7 mouse cellular contexts compared by ENCODE assay signal in the genomic region with DNA sequence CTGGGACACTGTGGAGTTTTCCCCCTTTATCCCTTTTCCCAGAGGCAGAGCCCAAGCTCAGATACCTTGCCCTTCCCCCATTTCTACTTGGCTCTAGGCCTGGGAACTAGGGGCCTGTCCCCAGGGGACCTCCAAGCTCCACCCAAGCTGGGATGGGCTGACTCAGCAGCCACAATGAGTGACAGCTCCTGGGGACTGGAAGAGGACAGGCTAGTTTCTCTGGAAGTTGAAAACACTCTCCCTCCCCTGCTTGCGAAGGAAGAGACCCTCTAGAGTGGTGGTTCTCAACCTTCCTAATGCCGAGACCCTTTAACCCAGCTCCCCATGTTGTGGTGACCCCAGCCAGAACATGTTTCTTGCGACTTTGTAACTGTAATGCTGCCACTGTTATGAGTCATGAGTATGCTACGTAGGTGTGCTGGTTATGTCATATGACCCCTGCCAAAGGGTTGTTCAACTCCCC. TPM values are rescaled to one million over a fixed set of nuclear protein-coding genes. Genes with fewer than 3 reads are reported as not detected.
A peak's percentile ranks its signal among the peaks of the same experiment; 100 is the strongest.
DNase-seq lines count a peak whose midpoint lies in the region; ATAC-seq and TF ChIP-seq lines count a peak whose summit lies in the region.

No protein-coding gene starts in this region.

- H3K9me3 ChIP-seq in heart, embryonic 15.5 days (replicated peaks): no peaks in the 10 kb centered on the region
- H3K9me3 ChIP-seq in kidney, postnatal 0 days (replicated peaks; ENCODE audit: low read length): no peaks in the 10 kb centered on the region
- no peaks in the 10 kb centered on the region for H3K9me3 ChIP-seq in midbrain, embryonic 12.5 days

- H3K27ac ChIP-seq in heart, embryonic 15.5 days: no peak overlapping the region
- peak overlapping the region; percentile 79 for H3K27ac ChIP-seq in kidney, postnatal 0 days
- H3K27ac ChIP-seq in midbrain, embryonic 12.5 days (replicated peaks): no peak overlapping the region

- no peak overlapping the region for H3K4me3 ChIP-seq in heart, embryonic 15.5 days
- no peak overlapping the region for H3K4me3 ChIP-seq in kidney, postnatal 0 days (replicated peaks; ENCODE audit: low read depth, low read length)
- H3K4me3 ChIP-seq in midbrain, embryonic 12.5 days: no peak overlapping the region

- no peak overlapping the region for H3K9ac ChIP-seq in heart, embryonic 15.5 days
- no peak overlapping the region for H3K9ac ChIP-seq in kidney, postnatal 0 days (ENCODE audit: low read depth, low read length)
- no peak overlapping the region for H3K9ac ChIP-seq in midbrain, embryonic 12.5 days (replicated peaks)

- peak; percentile 76 for DNase-seq in MN1 (ENCODE audit: low spot score)
- DNase-seq in kidney, postnatal 0 days (ENCODE audit: low spot score): peak; percentile 59
- no peak for DNase-seq in layer of hippocampus, postnatal 36 days
- no peak for DNase-seq in urinary bladder, adult 18-20 months (ENCODE audit: low spot score in 2 of 2)

- 30% methylated on average over 4 of the region's 4 CpGs for WGBS in heart, embryonic 15.5 days
- 39% methylated on average over 4 of the region's 4 CpGs for WGBS in kidney, postnatal 0 days
- WGBS in midbrain, embryonic 12.5 days: 15% methylated on average over 4 of the region's 4 CpGs

- peak; percentile 45 for ATAC-seq in CD4-positive, CD25-positive, alpha-beta regulatory T cell, adult 4 months
- no peak; the same call in 1 of the 2 replicates for ATAC-seq in heart, embryonic 15.5 days (replicated peaks; ENCODE audit: insufficient number of reproducible peaks, insufficient read depth, low FRiP score, low read depth)
- ATAC-seq in kidney, postnatal 0 days (replicated peaks; ENCODE audit: low FRiP score, low read depth): no peak; the same call in 1 of the 2 replicates
- ATAC-seq in midbrain, embryonic 12.5 days (ENCODE audit: low FRiP score, low read depth): 0 out of 2 replicates have a peak, but pooled peaks have one; percentile 54

- TF ChIP-seq CTCF in kidney, postnatal 0 days (IDR thresholded peaks at IDR 0.05; ENCODE audit: low read depth): no peak

- peaks cover 38% of the 10 kb centered on the region for H3K4me1 ChIP-seq in heart, embryonic 15.5 days (replicated peaks)
- peaks cover 53% of the 10 kb centered on the region for H3K4me1 ChIP-seq in kidney, postnatal 0 days (replicated peaks; ENCODE audit: insufficient read depth, low read length)
- H3K4me1 ChIP-seq in midbrain, embryonic 12.5 days: peaks cover 61% of the 10 kb centered on the region

- peaks cover 10% of the 10 kb centered on the region; the same call in 1 of the 2 replicates for H3K27me3 ChIP-seq in heart, embryonic 15.5 days
- no peaks in the 10 kb centered on the region for H3K27me3 ChIP-seq in kidney, postnatal 0 days (ENCODE audit: insufficient read depth, low read length)
- H3K27me3 ChIP-seq in midbrain, embryonic 12.5 days: peaks cover 54% of the 10 kb centered on the region

- no peaks in the 10 kb centered on the region for H3K36me3 ChIP-seq in heart, embryonic 15.5 days
- 0 out of 2 replicates have a peak, but pooled peaks cover 4% of the 10 kb centered on the region for H3K36me3 ChIP-seq in kidney, postnatal 0 days (ENCODE audit: insufficient read depth, low read length)
- no peaks in the 10 kb centered on the region for H3K36me3 ChIP-seq in midbrain, embryonic 12.5 days

- H3K4me2 ChIP-seq in heart, embryonic 15.5 days: peak overlapping the region; percentile 22
- no peak overlapping the region for H3K4me2 ChIP-seq in kidney, postnatal 0 days (ENCODE audit: low read length)
- H3K4me2 ChIP-seq in midbrain, embryonic 12.5 days (replicated peaks): no peak overlapping the region

RNA-seq across cellular contexts. Expression of gene Slc9a3r1, which starts 9.7 kb away (rescaled TPM):
- polyA plus RNA-seq in CD4-positive, CD25-positive, alpha-beta regulatory T cell, adult 4 months (2017; shearing (Covaris generic)): 100 to 1,000 TPM; 162 to 222 TPM
- 24.6 and 46.4 TPM in 2 replicates for polyA plus RNA-seq in heart, embryonic 15.5 days (2015; fragmentation: Nextera tagmentation; extraction: Ambion mirVana)
- polyA plus RNA-seq in kidney, postnatal 0 days (2015; fragmentation: Nextera tagmentation; extraction: Ambion mirVana): 163 and 172 TPM in 2 replicates
- polyA plus RNA-seq in midbrain, embryonic 12.5 days (2016; fragmentation: Nextera tagmentation; extraction: Ambion mirVana): 34.3 and 34.6 TPM in 2 replicates
- total RNA-seq in layer of hippocampus, postnatal 36 days (2021): 10 to 100 TPM; 72.1 to 73.7 TPM

RNA-seq across cellular contexts. Expression of gene Tmem104, which starts 14.4 kb away (rescaled TPM):
- 10 to 100 TPM in 1 of 2 experiments, 1 to 10 TPM in 1; 8.1 to 14.2 TPM for polyA plus RNA-seq in CD4-positive, CD25-positive, alpha-beta regulatory T cell, adult 4 months (2017; shearing (Covaris generic))
- polyA plus RNA-seq in heart, embryonic 15.5 days (2015; fragmentation: Nextera tagmentation; extraction: Ambion mirVana): 6.6 and 11.4 TPM in 2 replicates
- polyA plus RNA-seq in kidney, postnatal 0 days (2015; fragmentation: Nextera tagmentation; extraction: Ambion mirVana): 12.0 and 12.6 TPM in 2 replicates
- 7.9 and 9.2 TPM in 2 replicates for polyA plus RNA-seq in midbrain, embryonic 12.5 days (2016; fragmentation: Nextera tagmentation; extraction: Ambion mirVana)
- 10 to 100 TPM; 16.7 to 19.1 TPM for total RNA-seq in layer of hippocampus, postnatal 36 days (2021)

RNA-seq across cellular contexts. Expression of gene Nat9, which starts 14.8 kb away (rescaled TPM):
- polyA plus RNA-seq in CD4-positive, CD25-positive, alpha-beta regulatory T cell, adult 4 months (2017; shearing (Covaris generic)): 10 to 100 TPM; 12.1 to 18.1 TPM
- polyA plus RNA-seq in heart, embryonic 15.5 days (2015; fragmentation: Nextera tagmentation; extraction: Ambion mirVana): 16.2 and 20.8 TPM in 2 replicates
- polyA plus RNA-seq in kidney, postnatal 0 days (2015; fragmentation: Nextera tagmentation; extraction: Ambion mirVana): 26.8 TPM in 2 replicates
- 18.5 and 19.2 TPM in 2 replicates for polyA plus RNA-seq in midbrain, embryonic 12.5 days (2016; fragmentation: Nextera tagmentation; extraction: Ambion mirVana)
- total RNA-seq in layer of hippocampus, postnatal 36 days (2021): 10 to 100 TPM; 21.7 to 24.1 TPM

RNA-seq across cellular contexts. Expression of gene Cd300lf, which starts 39.1 kb away (rescaled TPM):
- polyA plus RNA-seq in CD4-positive, CD25-positive, alpha-beta regulatory T cell, adult 4 months (2017; shearing (Covaris generic)): 1 to 10 TPM in 1 of 2 experiments, under 1 TPM in 1; 0.51 to 1.0 TPM
- 0.37 and 1.2 TPM in 2 replicates for polyA plus RNA-seq in heart, embryonic 15.5 days (2015; fragmentation: Nextera tagmentation; extraction: Ambion mirVana)
- polyA plus RNA-seq in kidney, postnatal 0 days (2015; fragmentation: Nextera tagmentation; extraction: Ambion mirVana): 0.33 TPM in 2 replicates
- polyA plus RNA-seq in midbrain, embryonic 12.5 days (2016; fragmentation: Nextera tagmentation; extraction: Ambion mirVana): 0.15 and 0.24 TPM in 2 replicates
- under 1 TPM; 0.22 to 0.58 TPM for total RNA-seq in layer of hippocampus, postnatal 36 days (2021)

Comparison
In these comparisons a context has a peak if more than half of its experiments do, and no peak if none do; other contexts are left out.
1. ATAC-seq: peak in CD4-positive, CD25-positive, alpha-beta regulatory T cell, adult 4 months (single experiment) and midbrain, embryonic 12.5 days (single experiment); none in heart, embryonic 15.5 days (single experiment) and kidney, postnatal 0 days (single experiment).
2. DNase-seq: peak in MN1 (single experiment) and kidney, postnatal 0 days (single experiment); none in layer of hippocampus, postnatal 36 days (0 of 2) and urinary bladder, adult 18-20 months (0 of 2).